Mouse (Mus musculus) splenic B cell, adult 2 months (primary cell): ENCODE results near the gene Gm3752.
"Not testable (repeated sequence)": the region's sequence is repeated elsewhere in the genome, so short reads cannot be mapped to it uniquely, and the experiment has no call there.

Source experiments
- DNase-seq: peaks from one replicate; pipeline ENCODE4 v3.0.0-alpha.2; 2011; ENCODE audit warnings: low read depth, low spot score
- H3K27me3 ChIP-seq: 2 replicates; pipeline ENCODE4 v1.6.1; 2012; ENCODE audit warnings: mild to moderate bottlenecking, low read length, moderate library complexity, mixed read lengths; ENCODE audit not compliant: control insufficient read depth, poor library complexity, insufficient read depth, severe bottlenecking
- H3K36me3 ChIP-seq: 2 replicates; pipeline ENCODE4 v1.6.1; 2012; ENCODE audit warnings: mild to moderate bottlenecking, low read length, moderate library complexity, mixed read lengths; ENCODE audit not compliant: control insufficient read depth, poor library complexity, insufficient read depth, severe bottlenecking

Gm3752 gene

DNA sequence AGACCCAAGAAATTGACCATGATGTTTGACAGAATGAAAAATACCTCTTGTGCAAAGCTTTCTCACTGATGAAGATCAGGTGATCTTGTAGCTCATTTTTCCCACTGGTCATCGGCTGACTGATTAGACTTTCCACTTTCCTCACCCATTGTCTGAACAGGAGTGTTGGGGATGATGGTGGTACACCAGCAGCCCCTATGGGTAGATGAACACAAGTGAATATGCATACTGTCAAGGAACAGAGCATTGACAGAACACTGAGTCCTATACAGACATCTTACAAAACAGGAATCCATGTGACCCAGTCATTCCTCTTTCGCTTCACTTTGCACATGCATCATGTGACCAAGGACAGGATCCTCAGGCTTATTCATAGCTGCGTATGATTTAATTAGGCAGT is at the start of gene Gm3752:
TSS of gene Gm3752 (minus strand) at position 101 of the 400 bp plus-strand sequence.
- H3K36me3 ChIP-seq, H3K27me3 ChIP-seq, DNase-seq: not testable (repeated sequence)

- H3K27me3 ChIP-seq, H3K36me3 ChIP-seq, DNase-seq: not testable (repeated sequence)
These were observed 5.2 kb upstream of the Gm3752 start for GRCm38 (mm10) chr14:7488731-7489130.

- not testable (repeated sequence) for DNase-seq, H3K27me3 ChIP-seq, H3K36me3 ChIP-seq
These were observed 32.7 kb downstream of the Gm3752 start, which contains the start of gene Gm3755 for GRCm38 (mm10) chr14:7450817-7451216. Gene Gm3755, minus strand, starts transcription at chr14:7450917.

DNA sequence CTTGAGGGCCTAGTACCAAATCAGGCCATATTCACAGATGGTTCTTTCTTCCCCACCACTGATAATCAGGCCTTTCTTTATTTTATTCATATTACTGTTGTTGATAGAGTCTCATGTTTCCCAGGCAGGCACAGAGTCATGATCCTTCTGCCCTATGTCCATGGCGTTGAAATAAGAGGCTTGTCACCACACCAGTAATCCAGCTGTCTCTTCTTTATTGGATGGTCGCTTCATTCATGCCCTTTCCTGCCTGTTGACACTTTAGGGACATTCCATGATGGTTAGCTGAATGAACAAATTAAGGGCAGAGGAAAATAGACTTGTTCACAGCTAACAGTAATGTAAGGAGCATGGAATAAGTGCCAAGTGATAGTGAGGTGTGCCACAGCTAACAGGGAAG is 61.1 kb downstream of the Gm3752 start:
- DNase-seq, H3K36me3 ChIP-seq, H3K27me3 ChIP-seq: not testable (repeated sequence)
